Mouse (Mus musculus) limb, embryonic 15.5 days (tissue): Measurements from ENCODE around the gene Cbln1. TPM values are rescaled to one million over a fixed set of nuclear protein-coding genes. Genes with fewer than 3 reads are reported as not detected.
A peak's percentile ranks its signal among the peaks of the same experiment; 100 is the strongest.

ENCODE experiments used
- ATAC-seq: fragments of 200-750 bp; cut with Nextera tagmentation; 2 replicates; pipeline ENCODE4 v1.8.0; 2017; ENCODE audit warnings: low read depth, moderate TSS enrichment; ENCODE audit not compliant: insufficient number of reproducible peaks, low FRiP score, low TSS enrichment
- H3K27ac ChIP-seq: fragments of 300-500 bp; sonication (generic); 2 replicates; pipeline ENCODE4 v1.5.1; 2015; ENCODE audit warnings: moderate library complexity, mild to moderate bottlenecking, inconsistent platforms
- H3K27me3 ChIP-seq: fragments of 300-500 bp; sonication (generic); 2 replicates; pipeline ENCODE4 v1.6.1; 2015; ENCODE audit warnings: inconsistent platforms
- H3K36me3 ChIP-seq: fragments of 300-500 bp; sonication (generic); 2 replicates; pipeline ENCODE4 v1.6.1; 2015; ENCODE audit warnings: inconsistent platforms
- H3K4me1 ChIP-seq: fragments of 300-500 bp; sonication (generic); 2 replicates; pipeline ENCODE4 v1.6.1; 2015; ENCODE audit warnings: inconsistent platforms
- H3K4me2 ChIP-seq: fragments of 300-500 bp; sonication (generic); 2 replicates; pipeline ENCODE4 v1.6.1; 2015; ENCODE audit warnings: mild to moderate bottlenecking, inconsistent platforms
- H3K4me3 ChIP-seq: fragments of 300-500 bp; sonication (generic); 2 replicates; pipeline ENCODE4 v1.5.1; 2015; ENCODE audit warnings: mild to moderate bottlenecking, inconsistent platforms
- H3K9ac ChIP-seq: fragments of 300-500 bp; sonication (generic); 2 replicates; pipeline ENCODE4 v1.6.1; 2015; ENCODE audit warnings: inconsistent platforms
- H3K9me3 ChIP-seq: fragments of 300-500 bp; sonication (generic); 2 replicates; pipeline ENCODE4 v1.6.1; 2016; ENCODE audit warnings: inconsistent platforms
- WGBS: fragments of 180-500 bp; shearing (Covaris S2); methylation state at CpG from one replicate; pipeline ENCODE4 v1.1.7; 2015; 5-methylcytosine and 5-hydroxymethylcytosine counted together
- polyA plus RNA-seq: library from polyadenylated mRNA; unstranded; fragments of >200 nt; fragmentation: Nextera tagmentation; extraction: Ambion mirVana; gene quantifications from 2 replicates; pipeline ENCODE4 v1.2.1, GENCODE M21; 2015

Cbln1 gene
- polyA plus RNA-seq, result 0.10 TPM in 1 of 2 replicates, not detected in the other

DNA sequence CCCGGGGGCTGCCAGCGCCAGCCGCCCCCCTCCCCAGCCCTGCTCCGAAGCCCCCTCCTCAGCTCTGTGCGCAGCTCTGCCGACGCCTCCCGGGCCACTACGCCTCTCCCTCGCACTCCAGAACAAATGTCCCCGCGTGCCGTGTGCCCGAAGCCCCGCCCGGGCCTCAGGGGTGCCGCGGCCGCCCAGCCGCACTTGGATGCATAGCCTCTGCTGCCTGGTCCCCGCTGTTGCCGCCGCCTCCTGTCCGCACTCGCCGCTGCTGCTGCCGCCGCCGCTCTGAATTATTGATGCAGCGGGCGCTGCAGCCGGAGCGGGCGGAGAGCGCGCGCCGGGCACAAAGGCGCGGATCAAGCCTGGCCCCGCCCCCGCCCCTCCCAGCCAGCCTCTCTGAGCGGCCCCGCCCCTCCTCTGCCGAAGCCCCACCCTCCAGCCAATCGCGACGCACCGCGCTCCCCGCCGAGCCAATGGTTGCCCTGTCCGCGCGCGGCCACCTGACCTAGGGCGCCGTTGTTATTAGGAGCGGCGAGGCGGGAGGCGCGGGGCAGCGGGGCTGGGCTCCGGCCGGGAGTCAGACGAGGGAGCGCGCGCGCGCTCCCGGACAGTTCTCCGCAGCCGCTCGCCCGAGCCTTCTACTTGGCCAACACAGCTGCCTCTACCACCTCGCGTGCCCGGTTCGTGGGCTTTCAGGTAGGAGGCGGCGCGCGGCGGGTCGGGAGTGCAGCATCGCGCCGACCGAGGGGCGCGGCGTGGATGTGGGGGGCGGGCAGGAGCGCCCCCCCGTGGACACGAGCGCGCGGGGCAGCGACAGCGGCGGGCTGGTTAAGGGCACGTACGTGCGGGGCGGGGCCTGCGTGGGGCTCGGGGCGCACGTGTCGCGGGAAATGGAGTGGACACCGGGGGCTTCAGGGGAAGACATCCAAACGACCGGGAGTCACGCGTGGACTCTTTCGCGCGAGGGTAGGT, at the start of gene Cbln1:
Gene Cbln1, minus strand, starts transcription at position 339 of the 966 bp plus-strand sequence.
- H3K4me2 ChIP-seq, result peak within 1 kb of the TSS; percentile 96
- H3K36me3 ChIP-seq, result no peaks in the 10 kb centered on the region
- H3K4me1 ChIP-seq, result peaks cover 51% of the 10 kb centered on the region
- H3K27me3 ChIP-seq, result peaks cover 87% of the 10 kb centered on the region
- under 1% methylated on average over 111 of the region's 122 CpGs for WGBS
- peak within 1 kb of the TSS; percentile 10; the same call in 1 of the 2 replicates for H3K9ac ChIP-seq
- H3K4me3 ChIP-seq, result peak within 1 kb of the TSS; percentile 50
- peak; percentile 89 for ATAC-seq
- no peak within 1 kb of the TSS for H3K27ac ChIP-seq
- H3K9me3 ChIP-seq, result no peaks in the 10 kb centered on the region

DNA sequence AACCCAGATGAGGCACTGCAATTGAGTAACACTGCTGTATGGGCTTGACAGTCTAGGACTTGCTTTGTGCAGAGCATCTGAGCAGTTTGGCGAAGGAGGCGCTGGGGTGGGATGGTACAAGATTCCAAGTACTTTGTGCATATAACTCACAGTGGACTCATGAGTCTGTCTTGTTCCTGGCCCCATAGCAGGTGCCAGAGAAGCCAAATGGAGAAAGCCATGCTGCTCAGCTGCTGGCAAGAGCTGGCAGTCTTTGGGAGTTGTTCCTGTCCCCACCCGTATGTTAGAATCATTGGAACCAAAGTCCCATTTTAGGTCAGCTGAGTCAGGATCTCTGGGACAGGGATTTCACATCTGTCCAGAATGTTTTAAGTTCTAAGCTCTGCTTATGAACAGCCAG, 44.7 kb upstream of the Cbln1 start:
- no peak overlapping the region for H3K4me2 ChIP-seq
- H3K4me3 ChIP-seq, result no peak overlapping the region
- no peak overlapping the region for H3K9ac ChIP-seq
- no peak overlapping the region for H3K27ac ChIP-seq
- H3K36me3 ChIP-seq, result no peaks in the 10 kb centered on the region
- no peaks in the 10 kb centered on the region for H3K9me3 ChIP-seq
- no peaks in the 10 kb centered on the region for H3K27me3 ChIP-seq
- no peak for ATAC-seq
- 94% methylated on average over 3 of the region's 3 CpGs for WGBS
- no peaks in the 10 kb centered on the region for H3K4me1 ChIP-seq

DNA sequence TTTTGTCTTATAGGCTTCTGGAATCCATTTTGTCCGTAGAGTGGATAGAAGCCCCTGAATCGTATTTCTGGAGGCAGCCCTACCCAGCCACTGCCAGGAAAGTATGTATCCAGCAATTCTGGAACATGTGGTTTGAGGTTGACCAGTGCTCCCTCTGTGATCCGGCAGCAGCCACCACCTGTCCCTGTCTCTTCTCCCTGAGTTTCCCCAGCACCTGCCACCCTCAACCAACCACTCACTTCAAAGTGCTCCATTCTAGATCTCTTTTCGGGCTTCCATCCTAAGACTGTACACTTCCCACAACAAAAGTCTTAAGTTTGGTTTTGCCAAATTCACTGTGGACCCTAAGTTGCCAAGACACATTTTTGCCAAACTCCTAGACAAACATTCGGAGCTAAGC, 41.4 kb upstream of the Cbln1 start:
- H3K36me3 ChIP-seq, result no peaks in the 10 kb centered on the region
- no peaks in the 10 kb centered on the region for H3K27me3 ChIP-seq
- no peak overlapping the region for H3K9ac ChIP-seq
- 76% methylated on average over 5 of the region's 5 CpGs for WGBS
- no peaks in the 10 kb centered on the region for H3K4me1 ChIP-seq
- H3K9me3 ChIP-seq, result no peaks in the 10 kb centered on the region
- no peak overlapping the region for H3K4me2 ChIP-seq
- no peak for ATAC-seq
- H3K4me3 ChIP-seq, result no peak overlapping the region
- H3K27ac ChIP-seq, result no peak overlapping the region

DNA sequence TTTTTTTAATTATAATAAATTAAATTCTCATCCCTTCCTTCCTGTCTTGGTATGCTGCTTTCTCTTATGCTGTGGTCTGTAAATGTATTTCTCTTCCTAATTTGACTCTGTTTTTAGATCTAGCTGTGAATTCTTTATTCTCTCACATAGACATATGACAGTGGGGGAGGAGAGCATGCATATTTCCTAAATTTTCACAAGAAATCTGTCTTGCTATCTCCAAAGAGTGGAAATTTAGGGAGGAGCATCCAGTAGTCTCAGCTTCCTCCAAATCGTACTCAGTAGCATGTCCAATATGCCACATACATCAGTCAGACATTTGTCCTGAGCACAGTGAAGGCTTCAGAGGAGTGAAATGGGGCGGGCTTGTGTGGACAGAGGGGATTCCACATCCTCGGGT, 40.9 kb upstream of the Cbln1 start:
- H3K27ac ChIP-seq, result no peak overlapping the region
- H3K4me2 ChIP-seq, result no peak overlapping the region
- no peaks in the 10 kb centered on the region for H3K9me3 ChIP-seq
- H3K9ac ChIP-seq, result no peak overlapping the region
- no peaks in the 10 kb centered on the region for H3K36me3 ChIP-seq
- no peaks in the 10 kb centered on the region for H3K27me3 ChIP-seq
- no peaks in the 10 kb centered on the region for H3K4me1 ChIP-seq
- H3K4me3 ChIP-seq, result no peak overlapping the region
- 80% methylated on average over 3 of the region's 3 CpGs for WGBS
- ATAC-seq, result no peak

GRCm38 (mm10) chr8:87512636-87513035, 40.2 kb upstream of the Cbln1 start:
- no peak overlapping the region for H3K9ac ChIP-seq
- no peak overlapping the region for H3K4me3 ChIP-seq
- no peaks in the 10 kb centered on the region for H3K36me3 ChIP-seq
- H3K4me2 ChIP-seq, result no peak overlapping the region
- WGBS, result 83% methylated on average over 6 of the region's 6 CpGs
- no peaks in the 10 kb centered on the region for H3K4me1 ChIP-seq
- H3K27ac ChIP-seq, result no peak overlapping the region
- H3K27me3 ChIP-seq, result no peaks in the 10 kb centered on the region
- no peaks in the 10 kb centered on the region for H3K9me3 ChIP-seq
- no peak for ATAC-seq

GRCm38 (mm10) chr8:87507046-87507445, 34.6 kb upstream of the Cbln1 start:
- Histone ChIP-seq H3K4me2 (no peak overlapping the region), H3K27ac (no peak overlapping the region), H3K9ac (no peak overlapping the region), H3K4me3 (no peak overlapping the region), H3K9me3 (no peaks in the 10 kb centered on the region), H3K27me3 (no peaks in the 10 kb centered on the region), H3K4me1 (no peaks in the 10 kb centered on the region), H3K36me3 (no peaks in the 10 kb centered on the region)
- WGBS, result 44% methylated on average over 9 of the region's 9 CpGs
- ATAC-seq, result no peak

DNA sequence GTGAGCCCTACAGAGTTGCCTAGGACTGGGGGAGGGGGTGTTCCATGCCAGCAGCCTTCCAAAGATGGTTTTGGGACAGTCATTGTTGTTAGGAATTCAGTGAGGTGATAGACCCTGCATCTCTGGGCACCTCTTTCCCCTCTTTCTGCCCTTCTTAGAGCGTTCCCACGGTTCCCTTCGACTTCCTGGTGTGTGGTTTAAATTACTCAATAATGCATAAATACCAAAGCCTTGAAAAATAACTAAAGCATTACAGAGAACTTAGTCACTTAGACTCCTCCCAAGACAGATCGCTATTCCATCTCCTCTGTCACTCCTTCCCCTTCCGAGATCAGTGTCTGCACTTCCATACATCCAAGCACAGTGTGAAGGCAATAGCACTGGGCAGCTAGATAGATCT, 32.0 kb upstream of the Cbln1 start:
- Histone ChIP-seq H3K27ac (no peak overlapping the region), H3K9me3 (no peaks in the 10 kb centered on the region), H3K36me3 (no peaks in the 10 kb centered on the region), H3K4me1 (no peaks in the 10 kb centered on the region), H3K27me3 (no peaks in the 10 kb centered on the region), H3K4me3 (no peak overlapping the region), H3K4me2 (no peak overlapping the region), H3K9ac (no peak overlapping the region)
- no peak for ATAC-seq
- 58% methylated on average over 5 of the region's 5 CpGs for WGBS

- Histone ChIP-seq H3K4me2 (no peak overlapping the region), H3K36me3 (no peaks in the 10 kb centered on the region), H3K4me3 (no peak overlapping the region), H3K9ac (no peak overlapping the region), H3K27me3 (no peaks in the 10 kb centered on the region), H3K4me1 (no peaks in the 10 kb centered on the region), H3K27ac (no peak overlapping the region), H3K9me3 (no peaks in the 10 kb centered on the region)
- ATAC-seq, result no peak
- 73% methylated on average over 6 of the region's 6 CpGs for WGBS
Observed at GRCm38 (mm10) chr8:87502684-87503083, 30.3 kb upstream of the Cbln1 start.

GRCm38 (mm10) chr8:87497641-87498040, 25.2 kb upstream of the Cbln1 start:
- Histone ChIP-seq H3K9ac (no peak overlapping the region), H3K4me1 (no peaks in the 10 kb centered on the region), H3K4me3 (no peak overlapping the region), H3K36me3 (no peaks in the 10 kb centered on the region), H3K27ac (no peak overlapping the region), H3K27me3 (no peaks in the 10 kb centered on the region), H3K9me3 (no peaks in the 10 kb centered on the region), H3K4me2 (no peak overlapping the region)
- WGBS, result 46% methylated on average over 6 of the region's 6 CpGs
- ATAC-seq, result no peak

- Histone ChIP-seq H3K27ac (no peak overlapping the region), H3K27me3 (no peaks in the 10 kb centered on the region), H3K9me3 (no peaks in the 10 kb centered on the region), H3K36me3 (no peaks in the 10 kb centered on the region), H3K4me2 (no peak overlapping the region), H3K4me3 (no peak overlapping the region), H3K4me1 (no peaks in the 10 kb centered on the region), H3K9ac (no peak overlapping the region)
- WGBS, result 70% methylated on average over 7 of the region's 7 CpGs
- ATAC-seq, result no peak
Observed at GRCm38 (mm10) chr8:87496511-87496910, 24.1 kb upstream of the Cbln1 start.

DNA sequence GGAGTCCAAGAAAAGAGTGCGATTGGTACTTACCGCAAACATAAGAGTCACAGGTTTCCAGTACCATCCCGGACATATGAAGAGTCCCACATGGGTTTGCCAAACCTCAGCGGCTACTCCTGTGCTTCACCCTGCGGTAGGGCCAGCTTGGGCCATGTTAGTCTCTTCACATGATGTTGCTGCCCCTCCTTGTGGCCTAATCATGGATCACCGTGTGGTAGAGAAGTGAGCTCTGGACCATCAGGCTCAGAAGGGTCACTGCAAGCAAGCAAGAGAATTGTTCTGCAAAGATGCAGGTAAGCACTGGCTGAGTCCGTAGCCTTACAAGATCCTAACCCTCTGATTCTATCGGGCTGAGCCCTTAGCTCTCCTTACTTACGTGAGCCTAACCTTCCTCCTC, 22.5 kb upstream of the Cbln1 start:
- Histone ChIP-seq H3K4me2 (no peak overlapping the region), H3K36me3 (no peaks in the 10 kb centered on the region), H3K9me3 (no peaks in the 10 kb centered on the region), H3K9ac (no peak overlapping the region), H3K4me3 (no peak overlapping the region), H3K27ac (no peak overlapping the region), H3K4me1 (no peaks in the 10 kb centered on the region), H3K27me3 (no peaks in the 10 kb centered on the region)
- WGBS, result 68% methylated on average over 9 of the region's 9 CpGs
- ATAC-seq, result no peak

DNA sequence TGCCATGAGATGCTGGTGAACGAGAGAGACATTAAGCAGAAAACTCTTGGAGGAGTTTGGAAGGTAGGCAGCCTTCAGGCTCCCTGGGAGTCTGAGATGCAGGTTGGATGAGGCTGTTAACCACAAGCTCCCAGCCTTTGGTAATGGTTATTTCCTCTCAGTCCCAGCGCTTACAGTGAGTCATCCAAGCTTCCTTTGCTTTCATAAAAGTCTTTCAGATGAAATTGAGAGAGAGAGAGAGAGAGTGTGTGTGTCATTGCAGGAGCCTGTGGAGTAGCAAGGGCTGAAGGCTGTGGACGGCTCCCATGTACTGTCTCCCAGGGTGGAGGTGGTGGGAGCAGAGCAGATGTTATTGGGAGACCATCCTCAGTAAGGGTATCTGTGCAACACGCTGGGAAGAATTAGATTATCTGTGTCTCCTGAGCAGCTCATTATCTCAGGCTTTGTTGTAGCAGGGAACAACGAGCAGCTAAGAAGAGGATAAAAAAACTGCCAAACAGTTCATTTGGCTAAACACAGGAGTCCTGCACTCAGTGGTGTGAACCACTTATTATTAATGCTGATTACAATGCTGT, 17.5 kb upstream of the Cbln1 start:
- Histone ChIP-seq H3K27ac (no peak overlapping the region), H3K36me3 (no peaks in the 10 kb centered on the region), H3K4me2 (no peak overlapping the region), H3K9me3 (no peaks in the 10 kb centered on the region), H3K4me3 (no peak overlapping the region), H3K4me1 (no peaks in the 10 kb centered on the region), H3K9ac (no peak overlapping the region), H3K27me3 (no peaks in the 10 kb centered on the region)
- no peak for ATAC-seq
- WGBS, result 60% methylated on average over 5 of the region's 5 CpGs
